Mouse (Mus musculus): ENCODE results near the gene Gtf2f1. TPM values are rescaled to one million over a fixed set of nuclear protein-coding genes. Genes with fewer than 3 reads are reported as not detected.

The Gtf2f1 gene
- total RNA-seq, 1 experiment from 2014 or later = 124 TPM

DNA sequence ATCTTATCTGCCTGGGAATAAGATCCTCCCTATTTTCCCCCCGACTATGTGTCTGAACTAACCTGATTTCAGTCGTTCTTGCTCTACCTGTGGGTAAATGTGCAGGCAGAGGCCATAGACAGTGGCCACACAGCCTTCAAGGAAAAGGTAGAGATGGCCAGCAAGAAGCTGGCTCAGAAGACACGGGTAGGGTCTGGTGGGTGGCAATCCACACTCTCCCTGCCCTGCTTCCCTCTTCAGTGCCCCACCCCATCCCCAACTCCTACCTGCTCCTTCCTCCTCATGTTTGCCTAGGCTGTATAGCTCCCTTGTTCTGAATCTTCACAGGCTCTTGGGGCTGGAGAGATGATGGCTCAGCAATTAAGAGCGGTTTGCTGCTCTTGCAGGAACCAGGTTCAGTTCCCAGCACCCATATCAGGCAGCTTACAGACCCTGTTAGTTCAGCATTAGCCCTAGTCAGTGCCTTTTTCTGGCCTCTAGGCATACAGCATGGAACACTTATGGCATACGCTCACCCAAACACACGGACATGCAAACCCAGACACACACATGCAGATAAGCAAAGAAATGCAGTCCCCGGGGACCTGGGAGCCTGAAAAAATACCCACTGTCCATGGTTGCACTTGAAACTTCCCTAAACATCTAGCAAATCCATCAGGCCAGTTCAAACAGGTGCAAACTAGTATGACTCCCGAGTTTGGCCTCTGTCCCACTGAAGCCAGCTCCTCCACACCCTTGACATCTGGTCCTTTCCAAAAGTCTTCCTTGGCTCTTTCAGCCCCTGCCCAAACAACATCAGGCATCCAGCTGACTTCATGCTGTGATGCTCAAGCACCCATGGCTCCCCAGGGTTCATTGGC lies 34.3 kb downstream of the Gtf2f1 start:
- no peak for ATAC-seq (replicated peaks; ENCODE audit: low read depth, poor library complexity, severe bottlenecking)

- ATAC-seq (replicated peaks; ENCODE audit: low read depth, poor library complexity, severe bottlenecking) = no peak
Measured at GRCm38 (mm10) chr17:56975391-56975790, 35.7 kb downstream of the Gtf2f1 start.

GRCm38 (mm10) chr17:56974708-56975240 lies 36.3 kb downstream of the Gtf2f1 start:
- ATAC-seq (replicated peaks; ENCODE audit: low read depth, poor library complexity, severe bottlenecking) = no peak

GRCm38 (mm10) chr17:56973956-56974707 lies 37.0 kb downstream of the Gtf2f1 start:
- no peak for ATAC-seq (replicated peaks; ENCODE audit: low read depth, poor library complexity, severe bottlenecking)

GRCm38 (mm10) chr17:56970081-56970480 lies 41.0 kb downstream of the Gtf2f1 start:
- ATAC-seq (replicated peaks; ENCODE audit: low read depth, poor library complexity, severe bottlenecking) = no peak

DNA sequence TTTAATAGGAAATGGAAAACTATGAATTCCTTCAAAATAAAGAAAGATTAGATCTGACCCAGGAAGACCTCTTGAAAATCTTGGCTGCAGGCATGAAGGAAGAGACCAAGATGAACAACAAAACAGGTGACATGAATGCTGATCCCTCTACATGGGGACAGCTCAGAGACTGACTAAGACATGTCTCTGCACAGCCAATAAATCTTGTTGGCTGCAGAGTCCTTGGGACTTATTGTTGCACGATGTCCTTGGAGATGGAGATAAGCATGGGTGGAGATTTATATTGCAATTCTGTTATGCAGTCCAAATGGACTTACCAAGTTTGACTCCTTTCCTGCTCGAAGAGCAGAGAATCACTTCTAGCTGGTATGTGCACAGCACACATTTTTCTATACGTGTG lies 41.8 kb downstream of the Gtf2f1 start:
- ATAC-seq (replicated peaks; ENCODE audit: low read depth, poor library complexity, severe bottlenecking) = no peak

DNA sequence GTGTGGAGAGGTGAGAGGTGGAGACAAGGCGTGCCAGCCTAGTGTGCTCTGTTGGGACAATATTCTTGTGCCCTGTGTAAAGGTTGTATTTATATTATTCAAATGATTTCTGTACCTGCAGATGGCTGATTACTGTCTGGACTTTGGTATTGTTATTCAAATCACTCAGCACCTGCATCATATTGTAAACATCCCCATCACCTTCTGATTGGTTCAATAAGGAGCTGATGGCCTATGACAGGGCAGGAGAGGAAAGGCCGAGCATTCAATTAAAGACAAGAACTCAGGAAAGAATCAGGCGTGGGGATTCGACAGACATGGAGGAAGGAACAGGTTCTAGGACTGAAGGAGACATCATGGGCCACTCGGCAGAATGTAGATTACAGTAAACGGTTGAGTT lies 47.4 kb downstream of the Gtf2f1 start:
- no peak for ATAC-seq (replicated peaks; ENCODE audit: low read depth, poor library complexity, severe bottlenecking)

- no peak for ATAC-seq (replicated peaks; ENCODE audit: low read depth, poor library complexity, severe bottlenecking)
Measured at GRCm38 (mm10) chr17:56962642-56963405, 48.3 kb downstream of the Gtf2f1 start.

GRCm38 (mm10) chr17:56961880-56962279 lies 49.2 kb downstream of the Gtf2f1 start:
- no peak for ATAC-seq (replicated peaks; ENCODE audit: low read depth, poor library complexity, severe bottlenecking)

- no peak for ATAC-seq (replicated peaks; ENCODE audit: low read depth, poor library complexity, severe bottlenecking)
Measured at GRCm38 (mm10) chr17:56958667-56959066, 52.4 kb downstream of the Gtf2f1 start.

GRCm38 (mm10) chr17:56957763-56958429 lies 53.2 kb downstream of the Gtf2f1 start:
- ATAC-seq (replicated peaks; ENCODE audit: low read depth, poor library complexity, severe bottlenecking) = peak; percentile 99

DNA sequence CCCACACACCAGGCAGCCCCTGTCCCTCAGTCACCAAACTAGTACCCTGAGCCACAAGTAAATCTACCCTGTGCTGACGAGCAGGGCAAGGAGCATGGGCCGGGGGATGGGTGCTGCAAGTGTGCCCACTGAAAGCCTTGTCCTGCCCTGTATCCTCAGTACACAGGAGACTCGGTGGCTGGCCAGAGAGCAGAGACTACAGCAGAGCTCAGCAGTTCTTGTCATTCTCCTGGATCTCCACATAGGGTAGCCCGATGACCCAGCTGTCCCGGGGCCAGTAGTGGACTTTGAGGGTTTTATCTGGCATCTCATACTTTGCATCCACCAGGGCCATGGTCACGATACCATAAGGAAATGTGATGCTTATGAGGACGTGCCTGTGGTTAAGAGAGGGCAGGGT lies 56.2 kb downstream of the Gtf2f1 start:
- ATAC-seq (replicated peaks; ENCODE audit: low read depth, poor library complexity, severe bottlenecking) = no peak

Other genes starting within 250 kb of the Gtf2f1 start
- gene Dus3l, start 246.5 kb downstream of the Gtf2f1 start, total RNA-seq (2017) = 16.8 and 17.5 TPM in 2 replicates
- gene Prr22, start 241.0 kb downstream of the Gtf2f1 start, total RNA-seq (2017) = 0.15 TPM in 1 of 2 replicates, not detected in the other
- gene Rfx2, start 180.3 kb downstream of the Gtf2f1 start, total RNA-seq (2017) = 7.6 and 7.7 TPM in 2 replicates
- not detected in 2 replicates for gene Acsbg2, start 136.8 kb downstream of the Gtf2f1 start, total RNA-seq (2017)
- 0.05 TPM in 1 of 2 replicates, not detected in the other for gene 1700061G19Rik, start 135.8 kb downstream of the Gtf2f1 start, total RNA-seq (2017)
- 22.4 and 23.7 TPM in 2 replicates for gene Mllt1, start 75.9 kb downstream of the Gtf2f1 start, total RNA-seq (2017)
- gene Acer1, start 29.2 kb downstream of the Gtf2f1 start, total RNA-seq (2017) = not detected in 2 replicates
- gene Clpp, start 21.0 kb downstream of the Gtf2f1 start, total RNA-seq (2017) = 73.8 and 96.9 TPM in 2 replicates
- gene Alkbh7, start 13.9 kb downstream of the Gtf2f1 start, total RNA-seq (2017) = 16.0 and 30.3 TPM in 2 replicates
- gene Pspn, start 11.3 kb downstream of the Gtf2f1 start, total RNA-seq (2017) = not detected in 2 replicates
- gene Gm17949, start 181 bp upstream of the Gtf2f1 start, total RNA-seq (2017) = not detected in 2 replicates
- gene Khsrp, start 20.2 kb upstream of the Gtf2f1 start, total RNA-seq (2017) = 90.7 and 122 TPM in 2 replicates
- gene Slc25a41, start 30.4 kb upstream of the Gtf2f1 start, total RNA-seq (2017) = not detected in 2 replicates
- 1.3 TPM in 1 of 2 replicates, not detected in the other for gene Crb3, start 47.8 kb upstream of the Gtf2f1 start, total RNA-seq (2017)
- 6.4 and 11.6 TPM in 2 replicates for gene Slc25a23, start 48.6 kb upstream of the Gtf2f1 start, total RNA-seq (2017)
- 4.4 and 5.0 TPM in 2 replicates for gene Dennd1c, start 67.2 kb upstream of the Gtf2f1 start, total RNA-seq (2017)
- not detected in 2 replicates for gene Tubb4a, start 76.5 kb upstream of the Gtf2f1 start, total RNA-seq (2017)
- gene Tnfsf9, start 94.0 kb upstream of the Gtf2f1 start, total RNA-seq (2017) = 0.82 and 1.7 TPM in 2 replicates
- not detected in 2 replicates for gene Cd70, start 138.5 kb upstream of the Gtf2f1 start, total RNA-seq (2017)
- gene Tnfsf14, start 182.9 kb upstream of the Gtf2f1 start, total RNA-seq (2017) = 7.2 and 9.0 TPM in 2 replicates
- gene C3, start 216.8 kb upstream of the Gtf2f1 start, total RNA-seq (2017) = 8.4 and 19.3 TPM in 2 replicates
- 17.0 and 17.7 TPM in 2 replicates for gene Gpr108, start 237.2 kb upstream of the Gtf2f1 start, total RNA-seq (2017)
- gene Trip10, start 238.2 kb upstream of the Gtf2f1 start, total RNA-seq (2017) = 8.4 and 9.8 TPM in 2 replicates

Data from common myeloid progenitor, adult 5-6 weeks (primary cell).